Mouse (Mus musculus) cerebellum, adult 2 months (tissue): ENCODE data around the gene Evi5l.

ENCODE experiments used
- CTCF ChIP-seq: fragments of 200-500 bp; IDR thresholded peaks from 2 replicates; pipeline ENCODE4 v1.5.1; 2011; ENCODE audit warnings: low read depth, mild to moderate bottlenecking, control low read depth, low read length, moderate library complexity, borderline replicate concordance; ENCODE audit not compliant: insufficient read depth
- POLR2A ChIP-seq: fragments of 200-500 bp; IDR thresholded peaks from 2 replicates; pipeline ENCODE4 v1.6.1; 2011; ENCODE audit warnings: low read length, control low read depth, borderline replicate concordance; ENCODE audit not compliant: insufficient read depth

- no peak for TF ChIP-seq CTCF
- no peak for TF ChIP-seq POLR2A
Observed at GRCm38 (mm10) chr8:4141721-4142120, 24.6 kb upstream of the Evi5l start.
